Mouse (Mus musculus) megakaryocyte, embryonic 14.5 days (primary cell): ENCODE data around the gene Duox1.

Experiments used
- FLI1 ChIP-seq: IDR thresholded peaks from 2 replicates; pipeline ENCODE4 v1.6.1; 2012; ENCODE audit warnings: low read length, inconsistent platforms, mixed read lengths
- GATA1 ChIP-seq: IDR thresholded peaks from 3 replicates; pipeline ENCODE4 v1.6.1; 2012; ENCODE audit warnings: mixed read lengths, low read length, inconsistent platforms, borderline replicate concordance

DNA sequence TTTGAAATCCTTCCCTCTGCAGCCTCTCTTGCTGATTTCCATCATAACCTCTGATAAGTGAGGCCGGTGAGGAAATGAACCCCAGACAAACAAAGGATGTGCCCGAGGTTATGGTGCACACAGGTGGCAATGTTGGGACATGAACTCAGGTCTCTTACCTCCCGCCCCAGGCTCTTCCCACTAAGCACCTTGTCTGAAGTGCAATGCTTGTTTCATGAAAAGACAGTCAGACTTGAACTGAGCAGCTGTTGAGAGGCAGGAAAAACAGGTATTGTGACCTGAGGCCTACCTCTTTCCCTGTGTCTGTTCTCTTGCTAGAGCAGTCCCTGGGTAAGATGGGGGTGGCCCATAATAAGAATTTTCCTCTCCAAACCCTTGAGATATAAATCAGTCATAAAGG is 16.8 kb downstream of the Duox1 start:
- TF ChIP-seq GATA1 (no peak), FLI1 (no peak)
